Mouse (Mus musculus): ENCODE data around the gene Abtb2. TPM values are rescaled to one million over a fixed set of nuclear protein-coding genes. Genes with fewer than 3 reads are reported as not detected.

Gene Abtb2
- polyA plus RNA-seq, 1 experiment: 16.1 TPM

GRCm38 (mm10) chr2:103589400-103589799 is 23.3 kb downstream of the Abtb2 start:
- Histone ChIP-seq H3K4me3 (no peak overlapping the region), H3K27me3 (ENCODE audit: control insufficient read depth, insufficient read depth, insufficient read length) (no peaks in the 10 kb centered on the region), H3ac (ENCODE audit: control insufficient read depth, insufficient read length) (no peak overlapping the region), H3K36me3 (ENCODE audit: control insufficient read depth, insufficient read depth) (no peaks in the 10 kb centered on the region), H3K79me2 (ENCODE audit: control insufficient read depth, insufficient read depth) (peaks cover 35% of the 10 kb centered on the region), H3K4me2 (ENCODE audit: low read depth) (no peak overlapping the region)
- no peak for TF ChIP-seq POLR2AphosphoS2 (IDR thresholded peaks at IDR 0.05; ENCODE audit: insufficient read length, low read depth)
- no peak for TF ChIP-seq MAX (IDR thresholded peaks at IDR 0.05; ENCODE audit: low read depth)

- Histone ChIP-seq H3K36me3 (ENCODE audit: control insufficient read depth, insufficient read depth) (no peaks in the 10 kb centered on the region), H3K27me3 (ENCODE audit: control insufficient read depth, insufficient read depth, insufficient read length) (no peaks in the 10 kb centered on the region), H3K79me2 (ENCODE audit: control insufficient read depth, insufficient read depth) (peaks cover 37% of the 10 kb centered on the region), H3K4me2 (ENCODE audit: low read depth) (no peak overlapping the region), H3ac (ENCODE audit: control insufficient read depth, insufficient read length) (no peak overlapping the region), H3K4me3 (no peak overlapping the region)
- TF ChIP-seq POLR2AphosphoS2 (IDR thresholded peaks at IDR 0.05; ENCODE audit: insufficient read length, low read depth) (no peak), MAX (IDR thresholded peaks at IDR 0.05; ENCODE audit: low read depth) (no peak), E2F4 (IDR thresholded peaks at IDR 0.05; ENCODE audit: insufficient read depth) (no peak), TCF12 (IDR thresholded peaks at IDR 0.05; ENCODE audit: insufficient read depth, poor library complexity, severe bottlenecking) (no peak), TCF3 (IDR thresholded peaks at IDR 0.05; ENCODE audit: insufficient read length, low read depth) (no peak), MYOG (IDR thresholded peaks at IDR 0.05; ENCODE audit: control insufficient read depth in 1 of 3, insufficient read depth in 1 of 3, insufficient read length in 2 of 3, low read depth in 2 of 3) (no peak), MYOD1 (IDR thresholded peaks at IDR 0.05; ENCODE audit: control insufficient read depth in 1 of 3, insufficient read length in 2 of 3, low read depth in 2 of 3) (no peak), REST (IDR thresholded peaks at IDR 0.05; ENCODE audit: insufficient read depth, insufficient read length) (no peak), SRF (IDR thresholded peaks at IDR 0.05; ENCODE audit: control insufficient read depth, insufficient read length, low read depth) (no peak), CEBPB (IDR thresholded peaks at IDR 0.05; ENCODE audit: insufficient read depth, poor library complexity, severe bottlenecking) (no peak), POLR2A (IDR thresholded peaks at IDR 0.05; ENCODE audit: insufficient read length, low read depth) (no peak), USF1 (IDR thresholded peaks at IDR 0.05; ENCODE audit: low read depth) (no peak)
These were observed 24.5 kb downstream of the Abtb2 start for GRCm38 (mm10) chr2:103590645-103591044.

- H3K4me2 ChIP-seq (ENCODE audit: low read depth): no peak overlapping the region
- no peak overlapping the region for H3ac ChIP-seq (ENCODE audit: control insufficient read depth, insufficient read length)
- H3K27me3 ChIP-seq (ENCODE audit: control insufficient read depth, insufficient read depth, insufficient read length): no peaks in the 10 kb centered on the region
- no peak overlapping the region for H3K4me3 ChIP-seq
- H3K79me2 ChIP-seq (ENCODE audit: control insufficient read depth, insufficient read depth): peaks cover 29% of the 10 kb centered on the region
- no peak for TF ChIP-seq CEBPB (IDR thresholded peaks at IDR 0.05; ENCODE audit: insufficient read depth, poor library complexity, severe bottlenecking)
- TF ChIP-seq REST (IDR thresholded peaks at IDR 0.05; ENCODE audit: insufficient read depth, insufficient read length): no peak
- TF ChIP-seq MAX (IDR thresholded peaks at IDR 0.05; ENCODE audit: low read depth): no peak
- no peak for TF ChIP-seq MYOD1 (IDR thresholded peaks at IDR 0.05; ENCODE audit: control insufficient read depth in 1 of 3, insufficient read length in 2 of 3, low read depth in 2 of 3)
- TF ChIP-seq POLR2A (IDR thresholded peaks at IDR 0.05; ENCODE audit: insufficient read length, low read depth): no peak
- no peak for TF ChIP-seq MYOG (IDR thresholded peaks at IDR 0.05; ENCODE audit: control insufficient read depth in 1 of 3, insufficient read depth in 1 of 3, insufficient read length in 2 of 3, low read depth in 2 of 3)
- no peak for TF ChIP-seq USF1 (IDR thresholded peaks at IDR 0.05; ENCODE audit: low read depth)
- no peak for TF ChIP-seq SRF (IDR thresholded peaks at IDR 0.05; ENCODE audit: control insufficient read depth, insufficient read length, low read depth)
- no peak for TF ChIP-seq TCF3 (IDR thresholded peaks at IDR 0.05; ENCODE audit: insufficient read length, low read depth)
- no peak for TF ChIP-seq TCF12 (IDR thresholded peaks at IDR 0.05; ENCODE audit: insufficient read depth, poor library complexity, severe bottlenecking)
- TF ChIP-seq POLR2AphosphoS2 (IDR thresholded peaks at IDR 0.05; ENCODE audit: insufficient read length, low read depth): no peak
- no peak for TF ChIP-seq E2F4 (IDR thresholded peaks at IDR 0.05; ENCODE audit: insufficient read depth)
- H3K36me3 ChIP-seq (ENCODE audit: control insufficient read depth, insufficient read depth): no peaks in the 10 kb centered on the region
These were observed 25.9 kb downstream of the Abtb2 start for GRCm38 (mm10) chr2:103591742-103592590.

GRCm38 (mm10) chr2:103592591-103592929 is 26.4 kb downstream of the Abtb2 start:
- H3K27me3 ChIP-seq (ENCODE audit: control insufficient read depth, insufficient read depth, insufficient read length): no peaks in the 10 kb centered on the region
- H3ac ChIP-seq (ENCODE audit: control insufficient read depth, insufficient read length): no peak overlapping the region
- H3K79me2 ChIP-seq (ENCODE audit: control insufficient read depth, insufficient read depth): peaks cover 27% of the 10 kb centered on the region
- TF ChIP-seq MYOD1 (IDR thresholded peaks at IDR 0.05; ENCODE audit: control insufficient read depth in 1 of 3, insufficient read length in 2 of 3, low read depth in 2 of 3): no peak
- no peak for TF ChIP-seq REST (IDR thresholded peaks at IDR 0.05; ENCODE audit: insufficient read depth, insufficient read length)
- TF ChIP-seq MAX (IDR thresholded peaks at IDR 0.05; ENCODE audit: low read depth): no peak
- no peak for TF ChIP-seq TCF3 (IDR thresholded peaks at IDR 0.05; ENCODE audit: insufficient read length, low read depth)
- no peak for TF ChIP-seq TCF12 (IDR thresholded peaks at IDR 0.05; ENCODE audit: insufficient read depth, poor library complexity, severe bottlenecking)
- TF ChIP-seq SRF (IDR thresholded peaks at IDR 0.05; ENCODE audit: control insufficient read depth, insufficient read length, low read depth): no peak
- no peak for TF ChIP-seq POLR2A (IDR thresholded peaks at IDR 0.05; ENCODE audit: insufficient read length, low read depth)
- TF ChIP-seq E2F4 (IDR thresholded peaks at IDR 0.05; ENCODE audit: insufficient read depth): no peak
- TF ChIP-seq MYOG (IDR thresholded peaks at IDR 0.05; ENCODE audit: control insufficient read depth in 1 of 3, insufficient read depth in 1 of 3, insufficient read length in 2 of 3, low read depth in 2 of 3): no peak
- no peak overlapping the region for H3K4me2 ChIP-seq (ENCODE audit: low read depth)
- H3K36me3 ChIP-seq (ENCODE audit: control insufficient read depth, insufficient read depth): no peaks in the 10 kb centered on the region
- no peak overlapping the region for H3K4me3 ChIP-seq

- no peak for TF ChIP-seq POLR2AphosphoS2 (IDR thresholded peaks at IDR 0.05; ENCODE audit: insufficient read length, low read depth)
- TF ChIP-seq REST (IDR thresholded peaks at IDR 0.05; ENCODE audit: insufficient read depth, insufficient read length): no peak
- TF ChIP-seq MYOG (IDR thresholded peaks at IDR 0.05; ENCODE audit: control insufficient read depth in 1 of 3, insufficient read depth in 1 of 3, insufficient read length in 2 of 3, low read depth in 2 of 3): no peak
- TF ChIP-seq MAX (IDR thresholded peaks at IDR 0.05; ENCODE audit: low read depth): no peak
- TF ChIP-seq TCF3 (IDR thresholded peaks at IDR 0.05; ENCODE audit: insufficient read length, low read depth): no peak
- TF ChIP-seq MYOD1 (IDR thresholded peaks at IDR 0.05; ENCODE audit: control insufficient read depth in 1 of 3, insufficient read length in 2 of 3, low read depth in 2 of 3): no peak
- no peak for TF ChIP-seq CEBPB (IDR thresholded peaks at IDR 0.05; ENCODE audit: insufficient read depth, poor library complexity, severe bottlenecking)
- no peak for TF ChIP-seq E2F4 (IDR thresholded peaks at IDR 0.05; ENCODE audit: insufficient read depth)
- no peak for TF ChIP-seq USF1 (IDR thresholded peaks at IDR 0.05; ENCODE audit: low read depth)
- TF ChIP-seq TCF12 (IDR thresholded peaks at IDR 0.05; ENCODE audit: insufficient read depth, poor library complexity, severe bottlenecking): no peak
- TF ChIP-seq POLR2A (IDR thresholded peaks at IDR 0.05; ENCODE audit: insufficient read length, low read depth): no peak
- TF ChIP-seq SRF (IDR thresholded peaks at IDR 0.05; ENCODE audit: control insufficient read depth, insufficient read length, low read depth): no peak
- H3K36me3 ChIP-seq (ENCODE audit: control insufficient read depth, insufficient read depth): no peaks in the 10 kb centered on the region
- H3K27me3 ChIP-seq (ENCODE audit: control insufficient read depth, insufficient read depth, insufficient read length): no peaks in the 10 kb centered on the region
- no peak overlapping the region for H3K4me2 ChIP-seq (ENCODE audit: low read depth)
- H3K79me2 ChIP-seq (ENCODE audit: control insufficient read depth, insufficient read depth): peaks cover 22% of the 10 kb centered on the region
- no peak overlapping the region for H3K4me3 ChIP-seq
- no peak overlapping the region for H3ac ChIP-seq (ENCODE audit: control insufficient read depth, insufficient read length)
These were observed 28.5 kb downstream of the Abtb2 start for GRCm38 (mm10) chr2:103594592-103595011.
